16 mouse cellular contexts compared by ENCODE assay signal in the genomic region with DNA sequence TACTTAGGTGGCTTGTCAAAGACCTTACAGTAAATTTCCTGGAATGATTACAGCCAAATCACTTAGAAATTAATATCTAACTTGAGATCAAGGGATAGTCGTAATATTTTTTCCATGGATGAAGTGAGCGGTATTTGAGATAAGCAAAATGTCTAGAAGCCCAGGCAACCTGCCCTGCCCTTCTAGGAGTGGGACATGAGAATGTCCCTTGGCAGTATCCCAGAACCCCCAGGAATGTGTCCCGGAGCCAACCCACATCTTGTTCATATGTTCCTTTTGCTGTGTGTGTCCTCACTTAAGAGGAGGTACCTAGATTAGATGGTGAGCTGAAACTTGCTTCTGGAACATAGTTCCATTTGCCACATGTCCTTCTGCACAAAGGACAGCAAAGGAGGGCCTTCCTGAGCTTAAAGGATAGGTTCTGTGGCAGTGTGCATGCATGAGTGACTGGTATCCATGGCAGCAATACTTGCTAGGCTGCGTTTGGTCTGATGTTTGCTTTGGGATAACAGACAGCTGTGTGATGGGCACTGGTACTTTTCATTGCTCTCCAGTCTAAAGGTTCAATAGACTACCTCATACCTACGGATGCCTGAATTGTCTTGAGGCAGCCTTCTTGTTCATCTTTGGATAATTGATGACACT.
DNase-seq lines count a peak whose midpoint lies in the region; ATAC-seq and TF ChIP-seq lines count a peak whose summit lies in the region.
"Had no signal": no experiment of that assay in that cellular context is flagged by ENCODE, and none has a peak within 500 bp of the region (broad histone marks: within the 10 kb centered on the region; RNA-seq: fewer than 3 reads in every experiment).

No protein-coding gene starts in this region.

- H3K9me3 ChIP-seq in heart, embryonic 12.5 days (replicated peaks) = no peaks in the 10 kb centered on the region
- H3K9me3 ChIP-seq in midbrain, embryonic 11.5 days (ENCODE audit: control insufficient read depth, low read length) = no peaks in the 10 kb centered on the region
- no peaks in the 10 kb centered on the region for H3K9me3 ChIP-seq in midbrain, postnatal 0 days (ENCODE audit: low read length)
- no peaks in the 10 kb centered on the region for H3K9me3 ChIP-seq in hindbrain, postnatal 0 days (ENCODE audit: low read length)
- H3K9me3 ChIP-seq in neural tube, embryonic 15.5 days (replicated peaks) = no peaks in the 10 kb centered on the region
- H3K9me3 ChIP-seq: forebrain, embryonic 10.5 days; G1E; intestine, embryonic 15.5 days; neural tube, embryonic 12.5 days had no signal

- no peaks in the 10 kb centered on the region; the same call in 1 of the 2 replicates for H3K4me1 ChIP-seq in heart, embryonic 12.5 days (replicated peaks)
- H3K4me1 ChIP-seq in midbrain, embryonic 11.5 days (ENCODE audit: control insufficient read depth, insufficient read depth, low read length) = peaks cover 4% of the 10 kb centered on the region
- H3K4me1 ChIP-seq in midbrain, postnatal 0 days (ENCODE audit: insufficient read depth, low read length) = no peaks in the 10 kb centered on the region; the same call in 1 of the 2 replicates
- H3K4me1 ChIP-seq in hindbrain, postnatal 0 days (ENCODE audit: insufficient read depth, low read length) = no peaks in the 10 kb centered on the region
- H3K4me1 ChIP-seq in neural tube, embryonic 15.5 days = peaks cover 9% of the 10 kb centered on the region
- H3K4me1 ChIP-seq: intestine, embryonic 15.5 days had no signal

- 68% methylated on average over 5 of the region's 5 CpGs for WGBS in heart, embryonic 12.5 days
- WGBS in midbrain, embryonic 11.5 days = 63% methylated on average over 5 of the region's 5 CpGs
- WGBS in midbrain, postnatal 0 days = 65% methylated on average over 5 of the region's 5 CpGs
- WGBS in hindbrain, postnatal 0 days = 49% methylated on average over 5 of the region's 5 CpGs
- 60% methylated on average over 5 of the region's 5 CpGs for WGBS in neural tube, embryonic 15.5 days

- DNase-seq in heart, adult 11 months = peak; percentile 81
- DNase-seq in midbrain, embryonic 11.5 days (ENCODE audit: low spot score, missing footprints) = no peak
- DNase-seq in midbrain, postnatal 0 days (ENCODE audit: low spot score) = no peak
- no peak for DNase-seq in hindbrain, postnatal 0 days (ENCODE audit: low spot score)
- DNase-seq in left cerebral cortex, postnatal 25 days (ENCODE audit: low spot score in 2 of 2) = no peak
- no peak for DNase-seq in ovary, postnatal 14 days (ENCODE audit: low spot score)
- DNase-seq: adrenal gland, postnatal 36 days; cerebellum, adult 11 months; liver had no signal

- H3K27ac ChIP-seq in heart, embryonic 12.5 days (ENCODE audit: poor library complexity, severe bottlenecking) = no peak overlapping the region
- no peak overlapping the region for H3K27ac ChIP-seq in midbrain, embryonic 11.5 days (ENCODE audit: low read depth, low read length)
- H3K27ac ChIP-seq in midbrain, postnatal 0 days (ENCODE audit: low read depth, low read length) = no peak overlapping the region
- H3K27ac ChIP-seq in hindbrain, postnatal 0 days = no peak overlapping the region
- H3K27ac ChIP-seq in neural tube, embryonic 15.5 days (replicated peaks) = no peak overlapping the region
- H3K27ac ChIP-seq: forebrain, embryonic 10.5 days; intestine, embryonic 15.5 days; left cerebral cortex, adult 2 months; neural tube, embryonic 12.5 days had no signal

- no peaks in the 10 kb centered on the region for H3K27me3 ChIP-seq in heart, embryonic 12.5 days (replicated peaks)
- no peaks in the 10 kb centered on the region for H3K27me3 ChIP-seq in midbrain, embryonic 11.5 days (ENCODE audit: control insufficient read depth, insufficient read depth, low read length)
- no peaks in the 10 kb centered on the region for H3K27me3 ChIP-seq in midbrain, postnatal 0 days (ENCODE audit: insufficient read depth, low read length)
- H3K27me3 ChIP-seq in hindbrain, postnatal 0 days (ENCODE audit: insufficient read depth, low read length) = no peaks in the 10 kb centered on the region
- no peaks in the 10 kb centered on the region for H3K27me3 ChIP-seq in neural tube, embryonic 15.5 days (replicated peaks)
- H3K27me3 ChIP-seq: intestine, embryonic 15.5 days; neural tube, embryonic 12.5 days had no signal

- no peak overlapping the region for H3K4me3 ChIP-seq in heart, embryonic 12.5 days
- no peak overlapping the region for H3K4me3 ChIP-seq in midbrain, embryonic 11.5 days (ENCODE audit: low read depth, low read length)
- H3K4me3 ChIP-seq in midbrain, postnatal 0 days (ENCODE audit: low read depth, low read length) = no peak overlapping the region
- no peak overlapping the region for H3K4me3 ChIP-seq in hindbrain, postnatal 0 days (ENCODE audit: low read length)
- H3K4me3 ChIP-seq in neural tube, embryonic 15.5 days (replicated peaks) = no peak overlapping the region
- H3K4me3 ChIP-seq: forebrain, embryonic 10.5 days; intestine, embryonic 15.5 days; left cerebral cortex, adult 2 months; neural tube, embryonic 12.5 days had no signal

- no peak for TF ChIP-seq CTCF in midbrain, postnatal 0 days (IDR thresholded peaks at IDR 0.05)
- TF ChIP-seq CTCF in hindbrain, postnatal 0 days (IDR thresholded peaks at IDR 0.05; ENCODE audit: low read depth) = no peak

- no peak overlapping the region for H3K4me2 ChIP-seq in heart, embryonic 12.5 days
- no peak overlapping the region for H3K4me2 ChIP-seq in midbrain, embryonic 11.5 days
- H3K4me2 ChIP-seq in midbrain, postnatal 0 days (ENCODE audit: low read depth, low read length, poor library complexity, severe bottlenecking) = no peak overlapping the region
- H3K4me2 ChIP-seq in hindbrain, postnatal 0 days (ENCODE audit: low read depth, low read length) = no peak overlapping the region
- no peak overlapping the region for H3K4me2 ChIP-seq in neural tube, embryonic 15.5 days
- H3K4me2 ChIP-seq: intestine, embryonic 15.5 days; neural tube, embryonic 12.5 days had no signal

- intact Hi-C loops in left cerebral cortex, postnatal 25 days (cut with DNase I) = no loop called here

- no peak for ATAC-seq in heart, embryonic 12.5 days (ENCODE audit: insufficient number of reproducible peaks, low FRiP score)
- ATAC-seq in midbrain, embryonic 11.5 days (ENCODE audit: low FRiP score) = peak; percentile 81
- ATAC-seq in midbrain, postnatal 0 days (ENCODE audit: low FRiP score) = no peak
- peak; percentile 51; the same call in 1 of the 2 replicates for ATAC-seq in hindbrain, postnatal 0 days
- 0 out of 2 replicates have a peak, but pooled peaks have one; percentile 35 for ATAC-seq in neural tube, embryonic 15.5 days (ENCODE audit: low FRiP score)
- ATAC-seq: intestine, embryonic 15.5 days had no signal

- no peak overlapping the region for H3K9ac ChIP-seq in heart, embryonic 12.5 days
- no peak overlapping the region for H3K9ac ChIP-seq in midbrain, embryonic 11.5 days (ENCODE audit: low read length)
- no peak overlapping the region for H3K9ac ChIP-seq in midbrain, postnatal 0 days (replicated peaks; ENCODE audit: low read length, poor library complexity, severe bottlenecking)
- H3K9ac ChIP-seq in hindbrain, postnatal 0 days (replicated peaks; ENCODE audit: low read length) = no peak overlapping the region
- H3K9ac ChIP-seq in neural tube, embryonic 15.5 days (replicated peaks) = no peak overlapping the region
- H3K9ac ChIP-seq: intestine, embryonic 15.5 days; neural tube, embryonic 12.5 days had no signal

- H3K36me3 ChIP-seq in heart, embryonic 12.5 days = no peaks in the 10 kb centered on the region
- no peaks in the 10 kb centered on the region for H3K36me3 ChIP-seq in midbrain, embryonic 11.5 days (ENCODE audit: control insufficient read depth, insufficient read depth, low read length)
- H3K36me3 ChIP-seq in midbrain, postnatal 0 days (ENCODE audit: insufficient read depth, low read length) = no peaks in the 10 kb centered on the region
- no peaks in the 10 kb centered on the region for H3K36me3 ChIP-seq in hindbrain, postnatal 0 days (ENCODE audit: insufficient read depth, low read length)
- H3K36me3 ChIP-seq in neural tube, embryonic 15.5 days = no peaks in the 10 kb centered on the region
- H3K36me3 ChIP-seq: forebrain, embryonic 10.5 days; G1E; intestine, embryonic 15.5 days; neural tube, embryonic 12.5 days had no signal

Comparison
In these comparisons a context has a peak if more than half of its experiments do, and no peak if none do; other contexts are left out.
1. ATAC-seq: peak in midbrain, embryonic 11.5 days (single experiment), hindbrain, postnatal 0 days (single experiment) and neural tube, embryonic 15.5 days (single experiment); none in heart, embryonic 12.5 days (single experiment) and midbrain, postnatal 0 days (single experiment).